9 mouse cellular contexts compared by ENCODE assay signal in genomic region chr10:111509103-111509784, GRCm38 (mm10). TPM values are rescaled to one million over a fixed set of nuclear protein-coding genes. Genes with fewer than 3 reads are reported as not detected.
A peak's percentile ranks its signal among the peaks of the same experiment; 100 is the strongest.
DNase-seq lines count a peak whose midpoint lies in the region; ATAC-seq and TF ChIP-seq lines count a peak whose summit lies in the region.
"Had no signal": no experiment of that assay in that cellular context is flagged by ENCODE, and none has a peak within 500 bp of the region (broad histone marks: within the 10 kb centered on the region; RNA-seq: fewer than 3 reads in every experiment).

No protein-coding gene starts in this region.

- DNase-seq in gastrocnemius, adult 2 months: no peak
- no peak for DNase-seq in gastrocnemius, adult 18-20 months (ENCODE audit: low spot score)
- peak; percentile 36 for DNase-seq in thymus, postnatal 4 days
- DNase-seq in thymus, adult 2 months: no peak
- no peak for DNase-seq in liver, embryonic 11.5 days (ENCODE audit: low spot score)
- no peak for DNase-seq in frontal cortex, postnatal 25 days (ENCODE audit: low spot score in 2 of 2)
- no peak for DNase-seq in adrenal gland, adult 8-10 months
- no peak for DNase-seq in spleen, adult 18-20 months
- DNase-seq: kidney, adult 8-10 months had no signal

- no peaks in the 10 kb centered on the region for H3K36me3 ChIP-seq in thymus, adult 2 months (ENCODE audit: control insufficient read depth, insufficient read depth, low read length)
- no peaks in the 10 kb centered on the region for H3K36me3 ChIP-seq in liver, embryonic 11.5 days (ENCODE audit: control insufficient read depth, insufficient read depth, low read length)

- no peak for TF ChIP-seq CTCF in gastrocnemius, adult 2 months (IDR thresholded peaks at IDR 0.05)
- no peak for TF ChIP-seq CTCF in thymus, adult 2 months (IDR thresholded peaks at IDR 0.05; ENCODE audit: borderline replicate concordance, control insufficient read depth, extremely low read depth, insufficient read depth, low read length, poor library complexity)

- H3K27ac ChIP-seq in gastrocnemius, adult 2 months: peak overlapping the region; percentile 93
- no peak overlapping the region for H3K27ac ChIP-seq in thymus, adult 2 months (ENCODE audit: control insufficient read depth, insufficient read depth, low read length)
- 0 out of 2 replicates have a peak overlapping the region, but pooled peaks have one; percentile 9 for H3K27ac ChIP-seq in liver, embryonic 11.5 days (ENCODE audit: low read depth, low read length)

- H3K4me2 ChIP-seq in liver, embryonic 11.5 days: peak overlapping the region; percentile 94

- no peak overlapping the region for H3K9ac ChIP-seq in liver, embryonic 11.5 days (ENCODE audit: low read depth, low read length)

- H3K4me3 ChIP-seq in gastrocnemius, adult 2 months: peak overlapping the region; percentile 94
- no peak overlapping the region for H3K4me3 ChIP-seq in thymus, adult 2 months (ENCODE audit: control insufficient read depth, insufficient read depth, low read length)
- H3K4me3 ChIP-seq in liver, embryonic 11.5 days (ENCODE audit: low read depth, low read length): peak overlapping the region; percentile 75

- ATAC-seq in liver, embryonic 11.5 days (replicated peaks; ENCODE audit: low FRiP score): no peak

- intact Hi-C loops in gastrocnemius, adult 2 months (cut with DNase I): loop anchor here (5.0 kb wide), 1 partner anchor 38 kb away; no protein-coding TSS in a partner anchor

- no peak for TF ChIP-seq POLR2A in thymus, adult 2 months (IDR thresholded peaks at IDR 0.05; ENCODE audit: control insufficient read depth, extremely low read depth, insufficient read depth, low read length, poor library complexity)

- 65% methylated on average over 8 of the region's 8 CpGs for WGBS in thymus, adult 2 months
- WGBS in liver, embryonic 11.5 days: 29% methylated on average over 8 of the region's 8 CpGs

- no peaks in the 10 kb centered on the region for H3K27me3 ChIP-seq in thymus, adult 2 months (ENCODE audit: control insufficient read depth, insufficient read depth, low read length)
- H3K27me3 ChIP-seq in liver, embryonic 11.5 days (replicated peaks; ENCODE audit: control insufficient read depth, insufficient read depth, low read length): no peaks in the 10 kb centered on the region

- H3K4me1 ChIP-seq in thymus, adult 2 months (replicated peaks; ENCODE audit: control insufficient read depth, insufficient read depth, low read length): peaks cover 31% of the 10 kb centered on the region
- peaks cover 6% of the 10 kb centered on the region for H3K4me1 ChIP-seq in liver, embryonic 11.5 days (replicated peaks; ENCODE audit: control insufficient read depth, insufficient read depth, low read length)

- H3K9me3 ChIP-seq in liver, embryonic 11.5 days (ENCODE audit: control insufficient read depth, low read length): no peaks in the 10 kb centered on the region

RNA-seq across cellular contexts. Expression of gene Phlda1, which starts 3.2 kb away (rescaled TPM):
- 1 to 10 TPM; 4.2 to 4.9 TPM for total RNA-seq in gastrocnemius, adult 2 months (2021)
- 1 to 10 TPM; 2.7 to 4.7 TPM for total RNA-seq in gastrocnemius, adult 18-20 months (2021)
- polyA plus RNA-seq in thymus, adult 2 months (2012; rRNA removed): 14.3 and 24.9 TPM in 2 replicates
- polyA plus RNA-seq in liver, embryonic 11.5 days (2014; fragmentation: Nextera tagmentation; extraction: Ambion mirVana): 15.8 and 16.1 TPM in 2 replicates
- total RNA-seq in adrenal gland, adult 8-10 months (2022): 100 to 1,000 TPM in 1 of 4 experiments, 10 to 100 TPM in 3; 57.2 to 195 (median 76.9) TPM

RNA-seq across cellular contexts. Expression of gene Nap1l1, which starts 36.2 kb away (rescaled TPM):
- total RNA-seq in gastrocnemius, adult 2 months (2021): 10 to 100 TPM; 62.8 to 64.2 TPM
- 10 to 100 TPM; 63.4 to 69.3 TPM for total RNA-seq in gastrocnemius, adult 18-20 months (2021)
- 20.0 and 23.3 TPM in 2 replicates for polyA plus RNA-seq in thymus, adult 2 months (2012; rRNA removed)
- polyA plus RNA-seq in liver, embryonic 11.5 days (2014; fragmentation: Nextera tagmentation; extraction: Ambion mirVana): 313 and 324 TPM in 2 replicates
- total RNA-seq in adrenal gland, adult 8-10 months (2022): 100 to 1,000 TPM; 120 to 143 (median 133) TPM

Comparison
In these comparisons a context has a peak if more than half of its experiments do, and no peak if none do; other contexts are left out.
1. RNA of gene Phlda1, which starts 3.2 kb away (total RNA-seq): 57.2 to 195 TPM in adrenal gland, adult 8-10 months; 4.2 to 4.9 TPM in gastrocnemius, adult 2 months and 2.7 to 4.7 TPM in gastrocnemius, adult 18-20 months; every median in the first group is over 4 times any median in the second.